Mouse (Mus musculus) heart, postnatal 10 days (tissue): ENCODE measurements around the gene Tmem181a. TPM values are rescaled to one million over a fixed set of nuclear protein-coding genes. Genes with fewer than 3 reads are reported as not detected.

Experiments used
- total RNA-seq, 2 experiments: library from RNA; stranded (reverse); gene quantifications; 2 replicates each; pipeline ENCODE4 v1.2.3; 2021

The Tmem181a gene
- total RNA-seq, 2 experiments from 2014 or later, result 12.2 to 12.4 TPM

Other genes with a start within 250 kb of the Tmem181a start
- gene Serac1, start 177.1 kb upstream of the Tmem181a start, total RNA-seq, result 1 to 10 TPM; 5.7 to 9.3 TPM
- 10 to 100 TPM; 84.6 to 92.8 TPM for gene Gtf2h5, start 177.1 kb upstream of the Tmem181a start, total RNA-seq
- 100 to 1,000 TPM; 135 to 136 TPM for gene Tulp4, start 150.4 kb upstream of the Tmem181a start, total RNA-seq
- 1 to 10 TPM; 2.3 to 3.3 TPM for gene Dynlt1a, start 60.6 kb downstream of the Tmem181a start, total RNA-seq
- gene Dynlt1b, start 173.3 kb downstream of the Tmem181a start, total RNA-seq, result 100 to 1,000 TPM; 112 to 122 TPM